Mouse (Mus musculus) frontal cortex, postnatal 36 days (tissue): ENCODE results near the gene Prpf31.
"Not testable (repeated sequence)": the region's sequence is repeated elsewhere in the genome, so short reads cannot be mapped to it uniquely, and the experiment has no call there.

Source experiments
- DNase-seq, 2 experiments: peaks; one replicate each; pipeline ENCODE4 v3.0.0; 2022; ENCODE audit warnings: low spot score in 2 of 2

The Prpf31 gene

GRCm38 (mm10) chr7:3629543-3630477 is at the start of gene Prpf31, which contains the start of gene Tfpt:
Prpf31 (plus strand) TSS chr7:3629985.
Tfpt (minus strand) TSS chr7:3629929.
- peak; percentile 98 for DNase-seq

GRCm38 (mm10) chr7:3580029-3580428 is 49.8 kb upstream of the Prpf31 start:
- no peak for DNase-seq

- DNase-seq: no peak
Observed at GRCm38 (mm10) chr7:3585763-3586162, 44.0 kb upstream of the Prpf31 start.

GRCm38 (mm10) chr7:3586255-3586654 is 43.5 kb upstream of the Prpf31 start:
- DNase-seq: no peak

GRCm38 (mm10) chr7:3587292-3587691 is 42.5 kb upstream of the Prpf31 start:
- no peak for DNase-seq

GRCm38 (mm10) chr7:3590550-3590949 is 39.2 kb upstream of the Prpf31 start:
- DNase-seq: no peak

GRCm38 (mm10) chr7:3591534-3591933 is 38.3 kb upstream of the Prpf31 start:
- no peak for DNase-seq

- no peak for DNase-seq
Observed at GRCm38 (mm10) chr7:3593855-3594254, 35.9 kb upstream of the Prpf31 start.

GRCm38 (mm10) chr7:3594686-3595085 is 35.1 kb upstream of the Prpf31 start:
- no peak for DNase-seq

- no peak for DNase-seq
Observed at GRCm38 (mm10) chr7:3595146-3595545, 34.6 kb upstream of the Prpf31 start.

- DNase-seq: not testable (repeated sequence)
Observed at GRCm38 (mm10) chr7:3597755-3598154, 32.0 kb upstream of the Prpf31 start.

- DNase-seq: peak; percentile 45 to 84
Observed at GRCm38 (mm10) chr7:3601119-3601518, 28.7 kb upstream of the Prpf31 start.

- DNase-seq: no peak
Observed at GRCm38 (mm10) chr7:3606798-3607197, 23.0 kb upstream of the Prpf31 start.

GRCm38 (mm10) chr7:3607391-3607790 is 22.4 kb upstream of the Prpf31 start:
- no peak for DNase-seq

- DNase-seq: no peak
Observed at GRCm38 (mm10) chr7:3608668-3609067, 21.1 kb upstream of the Prpf31 start.

- DNase-seq: no peak
Observed at GRCm38 (mm10) chr7:3609082-3609481, 20.7 kb upstream of the Prpf31 start.

GRCm38 (mm10) chr7:3610437-3610836 is 19.3 kb upstream of the Prpf31 start:
- no peak for DNase-seq

GRCm38 (mm10) chr7:3611006-3611405 is 18.8 kb upstream of the Prpf31 start:
- DNase-seq: no peak

GRCm38 (mm10) chr7:3614021-3614420 is 15.8 kb upstream of the Prpf31 start:
- DNase-seq: no peak

- DNase-seq: no peak
Observed at GRCm38 (mm10) chr7:3616057-3616388, 13.8 kb upstream of the Prpf31 start, which contains the start of gene Oscar. Oscar (minus strand) TSS chr7:3616157.

- peak in 1 of 2 experiments; percentile 71 for DNase-seq
Observed at GRCm38 (mm10) chr7:3616389-3617241, 13.2 kb upstream of the Prpf31 start.

- DNase-seq: peak; percentile 86 to 89
Observed at GRCm38 (mm10) chr7:3617242-3617995, 12.4 kb upstream of the Prpf31 start, which contains the start of gene Ndufa3. Ndufa3 (plus strand) TSS chr7:3617373.
